Mouse (Mus musculus) intestine, embryonic 14.5 days (tissue): ENCODE results near the gene Tmem158. TPM values are rescaled to one million over a fixed set of nuclear protein-coding genes. Genes with fewer than 3 reads are reported as not detected.

Source experiments
- ATAC-seq: fragments of 200-750 bp; cut with Nextera tagmentation; replicated peaks from 2 replicates; pipeline ENCODE4 v1.8.0; 2017; ENCODE audit warnings: low read depth, moderate number of reproducible peaks, moderate TSS enrichment, moderate library complexity; ENCODE audit not compliant: low FRiP score, low TSS enrichment
- DNase-seq: peaks from one replicate; pipeline ENCODE4 v3.0.0-alpha.2; 2018; ENCODE audit warnings: low spot score
- H3K27ac ChIP-seq: fragments of 300-500 bp; sonication (generic); 2 replicates; pipeline ENCODE4 v1.5.1; 2014; ENCODE audit warnings: low read depth, mild to moderate bottlenecking, control low read depth
- H3K27me3 ChIP-seq: fragments of 300-500 bp; sonication (generic); replicated peaks from 2 replicates; pipeline ENCODE4 v1.6.1; 2014; ENCODE audit warnings: low read length, control low read depth; ENCODE audit not compliant: control insufficient read depth, insufficient read depth
- H3K36me3 ChIP-seq: fragments of 300-500 bp; sonication (generic); 2 replicates; pipeline ENCODE4 v1.6.1; 2014; ENCODE audit warnings: low read length, control low read depth; ENCODE audit not compliant: control insufficient read depth, insufficient read depth
- H3K4me1 ChIP-seq: fragments of 300-500 bp; sonication (generic); replicated peaks from 2 replicates; pipeline ENCODE4 v1.6.1; 2014; ENCODE audit warnings: low read length, control low read depth, mixed read lengths; ENCODE audit not compliant: control insufficient read depth, insufficient read depth
- H3K4me2 ChIP-seq: fragments of 300-500 bp; sonication (generic); 2 replicates; pipeline ENCODE4 v1.6.1; 2014; ENCODE audit warnings: low read length
- H3K4me3 ChIP-seq: fragments of 300-500 bp; sonication (generic); 2 replicates; pipeline ENCODE4 v1.5.1; 2014; ENCODE audit warnings: low read depth, low read length, control low read depth, mixed read lengths
- H3K9ac ChIP-seq: fragments of 300-500 bp; sonication (generic); 2 replicates; pipeline ENCODE4 v1.6.1; 2014; ENCODE audit warnings: mild to moderate bottlenecking, low read length
- H3K9me3 ChIP-seq: fragments of 300-500 bp; sonication (generic); 2 replicates; pipeline ENCODE4 v1.6.1; 2016; ENCODE audit warnings: low read length, control low read depth; ENCODE audit not compliant: control insufficient read depth
- WGBS: fragments of 180-500 bp; shearing (Covaris S2); extraction: QIAGEN DNeasy Blood & Tissue Kit; methylation state at CpG from one replicate; pipeline ENCODE4 v1.1.7; 2014; 5-methylcytosine and 5-hydroxymethylcytosine counted together
- polyA plus RNA-seq: library from polyadenylated mRNA; unstranded; fragments of >200 nt; fragmentation: Nextera tagmentation; extraction: Ambion mirVana; gene quantifications from 2 replicates; pipeline ENCODE4 v1.2.1, GENCODE M21; 2014

The Tmem158 gene
- polyA plus RNA-seq, 1 experiment from 2014 or later: 10.9 TPM

DNA sequence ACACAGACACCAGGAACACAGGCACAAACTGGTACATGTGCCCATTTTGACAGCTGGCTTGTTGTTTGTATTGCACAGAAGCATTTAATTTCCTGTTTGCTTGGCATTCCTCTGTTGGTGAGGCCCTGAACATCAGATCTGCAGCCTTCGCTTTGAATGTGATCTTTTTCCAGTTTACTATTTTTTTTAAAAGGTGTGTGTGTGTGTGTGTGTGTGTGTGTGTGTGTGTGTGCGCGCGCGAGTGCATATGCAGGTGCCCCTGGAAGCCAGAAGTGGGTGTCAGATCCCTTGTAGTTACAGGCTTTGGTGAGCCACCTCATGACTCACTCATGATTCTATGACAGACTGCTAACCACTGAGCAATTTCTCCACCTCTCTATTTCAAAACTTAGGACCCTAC lies 20.3 kb downstream of the Tmem158 start:
- Histone ChIP-seq H3K9ac (no peak overlapping the region), H3K36me3 (no peaks in the 10 kb centered on the region), H3K4me2 (no peak overlapping the region), H3K9me3 (no peaks in the 10 kb centered on the region), H3K4me1 (peaks cover 15% of the 10 kb centered on the region), H3K27ac (no peak overlapping the region), H3K4me3 (no peak overlapping the region), H3K27me3 (no peaks in the 10 kb centered on the region)
- 92% methylated on average over 5 of the region's 5 CpGs for WGBS
- DNase-seq (no peak), ATAC-seq (no peak)

DNA sequence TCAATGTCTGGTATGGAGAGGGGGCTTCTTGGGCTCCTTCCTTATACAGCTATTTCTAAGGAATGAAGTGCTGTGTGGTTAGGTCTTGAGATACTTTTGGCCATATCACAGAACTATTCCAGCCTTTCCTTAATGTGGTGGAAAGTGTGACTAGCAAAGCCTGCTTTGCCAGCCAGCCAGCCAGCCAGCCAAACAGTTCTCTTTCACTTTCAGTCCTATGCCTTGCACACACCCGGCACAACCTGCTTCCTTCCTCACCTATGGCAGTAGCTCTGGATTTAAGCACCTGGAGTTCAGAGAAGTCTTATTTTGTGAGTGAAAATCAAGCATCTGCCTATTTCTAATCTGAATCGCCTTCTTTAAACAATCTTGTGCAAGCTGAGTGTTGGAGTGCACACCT lies 20.9 kb downstream of the Tmem158 start:
- ATAC-seq (no peak), DNase-seq (no peak)
- Histone ChIP-seq H3K27me3 (no peaks in the 10 kb centered on the region), H3K36me3 (no peaks in the 10 kb centered on the region), H3K9me3 (no peaks in the 10 kb centered on the region), H3K9ac (no peak overlapping the region), H3K4me3 (no peak overlapping the region), H3K4me2 (no peak overlapping the region), H3K4me1 (peaks cover 15% of the 10 kb centered on the region), H3K27ac (no peak overlapping the region)
- 80% methylated on average over 2 of the region's 2 CpGs for WGBS

DNA sequence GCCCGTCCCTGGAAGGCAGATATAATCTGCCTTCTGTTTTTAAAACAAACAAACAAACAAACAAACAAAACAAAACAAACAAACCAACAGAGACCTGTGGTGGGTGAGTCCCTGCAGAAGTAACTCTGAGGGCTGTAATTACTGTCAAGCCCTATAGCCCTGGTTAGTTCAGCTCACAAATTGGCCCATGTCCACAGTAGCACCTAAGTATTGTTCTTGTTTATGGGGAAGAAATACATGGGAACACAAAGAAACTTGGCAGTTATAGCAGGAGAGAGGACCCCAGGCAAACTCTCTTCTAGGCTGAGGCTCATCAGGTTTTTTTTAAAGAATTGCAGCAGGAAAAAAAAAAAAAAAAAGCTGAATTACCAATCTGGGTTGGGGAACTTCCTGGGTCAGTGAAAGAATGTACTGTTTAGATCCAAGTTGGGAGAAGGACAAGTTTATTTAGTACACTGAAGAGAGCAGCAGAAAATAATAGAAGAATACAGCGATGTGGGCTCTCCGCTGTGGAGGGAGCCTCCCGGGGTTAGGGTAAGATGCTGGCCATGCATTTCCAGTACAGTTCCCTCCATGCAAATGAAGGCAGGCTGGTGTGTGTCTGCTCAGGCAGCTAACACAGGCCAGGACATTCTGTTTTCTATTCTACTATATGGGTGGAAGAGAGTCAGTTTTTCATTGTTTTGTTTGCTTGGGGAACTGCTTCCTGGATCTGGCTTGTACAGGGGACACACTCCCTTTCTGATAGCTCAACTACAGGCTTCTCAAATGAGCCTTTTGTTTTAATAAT lies 22.1 kb downstream of the Tmem158 start:
- H3K4me1 ChIP-seq: peaks cover 15% of the 10 kb centered on the region
- no peak for DNase-seq
- H3K36me3 ChIP-seq: no peaks in the 10 kb centered on the region
- ATAC-seq: 0 out of 2 replicates have a peak, but pooled peaks have one; percentile 40
- no peaks in the 10 kb centered on the region for H3K9me3 ChIP-seq
- H3K9ac ChIP-seq: no peak overlapping the region
- H3K4me2 ChIP-seq: no peak overlapping the region
- H3K27ac ChIP-seq: peak overlapping the region; percentile 71
- WGBS: 45% methylated on average over 4 of the region's 4 CpGs
- H3K4me3 ChIP-seq: no peak overlapping the region
- no peaks in the 10 kb centered on the region for H3K27me3 ChIP-seq

DNA sequence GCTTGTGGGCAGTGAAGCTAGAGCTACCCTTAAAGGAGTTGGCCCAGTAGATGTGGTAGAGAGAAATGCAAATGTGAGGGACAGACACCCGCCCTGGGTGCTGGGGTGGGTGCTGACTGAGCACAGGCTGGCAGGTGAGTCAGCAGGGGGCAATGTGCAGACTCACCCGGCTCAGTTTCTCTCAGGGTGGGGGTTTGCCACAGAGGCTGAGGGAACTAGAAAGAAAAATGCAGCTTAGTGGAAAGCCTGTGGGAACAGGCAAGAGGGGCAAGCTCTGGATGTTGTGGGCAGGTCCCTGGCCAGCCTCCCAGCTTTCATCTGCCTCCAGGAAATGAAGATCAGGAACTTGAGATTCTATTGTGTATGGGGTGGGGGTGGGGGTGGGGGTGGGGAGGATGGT lies 22.8 kb downstream of the Tmem158 start:
- peaks cover 15% of the 10 kb centered on the region for H3K4me1 ChIP-seq
- no peaks in the 10 kb centered on the region for H3K9me3 ChIP-seq
- no peak overlapping the region for H3K9ac ChIP-seq
- DNase-seq: no peak
- H3K4me2 ChIP-seq: no peak overlapping the region
- 0 out of 2 replicates have a peak overlapping the region, but pooled peaks have one; percentile 38 for H3K27ac ChIP-seq
- H3K27me3 ChIP-seq: no peaks in the 10 kb centered on the region
- WGBS: 39% methylated on average over 2 of the region's 2 CpGs
- no peaks in the 10 kb centered on the region for H3K36me3 ChIP-seq
- H3K4me3 ChIP-seq: no peak overlapping the region
- ATAC-seq: no peak

DNA sequence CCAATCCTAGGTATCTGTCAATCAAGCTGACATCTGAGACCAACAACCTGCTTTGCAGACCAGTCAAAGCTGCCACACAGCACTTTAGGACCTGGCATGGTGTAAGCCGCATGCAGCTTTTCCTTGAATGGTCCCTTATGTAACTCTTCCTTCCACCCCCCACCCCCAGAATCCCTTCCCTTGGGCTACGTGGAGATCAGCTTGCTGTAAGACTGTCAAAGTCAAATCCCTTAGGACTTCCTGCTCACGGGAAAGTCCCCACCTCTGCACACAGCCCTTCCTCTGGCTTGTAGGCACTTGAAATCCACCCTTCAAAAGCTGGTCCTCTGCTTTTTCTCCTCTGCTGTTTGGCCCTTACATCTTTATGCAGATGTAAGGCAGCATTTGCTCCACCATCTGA lies 24.9 kb downstream of the Tmem158 start:
- Histone ChIP-seq H3K9ac (no peak overlapping the region), H3K4me1 (peaks cover 15% of the 10 kb centered on the region), H3K27ac (no peak overlapping the region), H3K4me3 (no peak overlapping the region), H3K9me3 (no peaks in the 10 kb centered on the region), H3K27me3 (no peaks in the 10 kb centered on the region), H3K4me2 (no peak overlapping the region), H3K36me3 (no peaks in the 10 kb centered on the region)
- 42% methylated on average over 3 of the region's 3 CpGs for WGBS
- no peak for ATAC-seq
- no peak for DNase-seq

DNA sequence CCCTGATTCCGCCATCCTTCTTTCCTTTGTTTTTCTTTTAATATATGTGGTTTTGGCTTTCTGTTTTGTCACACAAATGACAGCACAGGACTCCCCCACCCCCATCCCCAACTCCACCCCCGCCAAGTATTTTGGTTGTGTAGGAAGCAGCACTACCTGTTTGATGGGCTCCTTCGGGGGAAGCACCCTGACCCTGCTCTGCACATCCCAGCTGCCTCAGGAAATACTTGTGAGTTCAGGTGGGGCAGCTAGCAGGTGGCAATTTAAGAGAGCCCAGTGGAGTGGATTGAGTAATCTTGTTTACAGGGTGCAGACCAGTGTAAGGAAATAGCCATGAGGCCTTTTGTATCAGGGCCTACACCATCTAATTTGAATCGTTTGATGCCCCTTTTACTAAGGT lies 30.7 kb downstream of the Tmem158 start:
- Histone ChIP-seq H3K9ac (no peak overlapping the region), H3K27me3 (no peaks in the 10 kb centered on the region), H3K27ac (no peak overlapping the region), H3K4me2 (no peak overlapping the region), H3K4me1 (no peaks in the 10 kb centered on the region), H3K9me3 (no peaks in the 10 kb centered on the region), H3K36me3 (no peaks in the 10 kb centered on the region), H3K4me3 (no peak overlapping the region)
- 63% methylated on average over 4 of the region's 4 CpGs for WGBS
- DNase-seq (no peak), ATAC-seq (no peak)

DNA sequence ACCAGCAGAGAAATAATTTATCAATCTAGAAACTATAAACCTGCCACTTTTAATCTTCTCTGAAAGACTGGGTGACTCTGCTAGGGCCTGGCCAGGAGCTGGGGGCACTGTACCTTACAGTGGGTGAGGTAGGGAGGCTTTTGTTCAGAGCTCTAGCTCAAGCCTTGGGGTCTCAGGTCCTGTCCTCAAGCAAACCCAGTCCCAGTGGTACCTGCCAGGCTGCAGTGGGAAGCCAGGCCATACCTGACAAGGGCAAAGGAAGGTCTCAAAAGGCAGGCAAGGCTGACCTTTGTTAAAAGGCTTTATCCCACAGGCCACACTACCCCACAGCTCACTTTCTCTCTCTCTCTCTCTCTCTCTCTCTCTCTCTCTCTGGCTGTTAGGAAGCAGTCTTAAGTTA lies 31.9 kb downstream of the Tmem158 start:
- ATAC-seq (no peak), DNase-seq (no peak)
- Histone ChIP-seq H3K4me2 (no peak overlapping the region), H3K36me3 (no peaks in the 10 kb centered on the region), H3K27me3 (no peaks in the 10 kb centered on the region), H3K4me1 (no peaks in the 10 kb centered on the region), H3K9me3 (no peaks in the 10 kb centered on the region), H3K9ac (no peak overlapping the region), H3K4me3 (no peak overlapping the region), H3K27ac (no peak overlapping the region)

DNA sequence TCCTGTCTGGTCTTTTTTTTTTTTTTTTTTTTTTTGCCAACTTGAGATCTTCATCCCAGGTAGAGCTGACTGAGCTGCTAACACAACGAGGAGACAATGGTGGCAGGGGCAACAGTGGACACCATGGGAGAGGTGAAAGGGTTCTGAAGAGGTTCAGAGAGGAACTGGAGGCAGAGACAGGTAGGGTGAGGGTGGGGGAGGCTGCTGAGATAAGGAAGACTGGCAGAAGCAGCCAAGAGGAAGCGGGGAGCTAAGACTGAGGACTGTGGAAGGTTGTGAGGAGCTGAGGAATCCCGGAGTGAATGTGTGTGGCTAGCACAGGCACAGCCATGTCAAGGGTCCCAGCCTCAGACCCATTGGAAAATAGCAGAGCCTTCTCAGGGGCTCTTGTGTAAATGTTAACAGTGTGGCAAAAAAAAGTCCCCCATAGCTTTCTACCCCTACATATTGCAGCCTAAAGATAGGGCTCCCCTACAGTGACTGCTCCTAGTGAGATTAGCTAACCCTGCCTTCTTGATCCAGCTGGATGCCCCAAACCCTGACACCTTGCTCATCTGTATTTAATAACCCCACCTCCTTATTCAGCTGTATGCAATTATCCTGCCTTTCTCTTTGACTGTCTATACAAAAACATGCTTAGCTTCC lies 33.3 kb downstream of the Tmem158 start:
- H3K4me2 ChIP-seq: no peak overlapping the region
- H3K9ac ChIP-seq: no peak overlapping the region
- no peak for ATAC-seq
- H3K27ac ChIP-seq: no peak overlapping the region
- WGBS: 84% methylated on average over 3 of the region's 3 CpGs
- no peaks in the 10 kb centered on the region for H3K9me3 ChIP-seq
- no peaks in the 10 kb centered on the region for H3K4me1 ChIP-seq
- no peak overlapping the region for H3K4me3 ChIP-seq
- no peaks in the 10 kb centered on the region for H3K36me3 ChIP-seq
- no peaks in the 10 kb centered on the region for H3K27me3 ChIP-seq
- DNase-seq: no peak
